Mouse (Mus musculus) embryonic fibroblast, embryonic 13.5 days (primary cell): ENCODE results near the gene Cd163.

Experiments used
- CTCF ChIP-seq: IDR thresholded peaks from 2 replicates; pipeline ENCODE4 v1.5.1; 2011; ENCODE audit warnings: mild to moderate bottlenecking, control low read depth, low read length, moderate library complexity, borderline replicate concordance; ENCODE audit not compliant: insufficient read depth
- POLR2A ChIP-seq: IDR thresholded peaks from 2 replicates; pipeline ENCODE4 v1.6.1; 2011; ENCODE audit warnings: low read depth, mild to moderate bottlenecking, control low read depth, low read length, moderate library complexity

DNA sequence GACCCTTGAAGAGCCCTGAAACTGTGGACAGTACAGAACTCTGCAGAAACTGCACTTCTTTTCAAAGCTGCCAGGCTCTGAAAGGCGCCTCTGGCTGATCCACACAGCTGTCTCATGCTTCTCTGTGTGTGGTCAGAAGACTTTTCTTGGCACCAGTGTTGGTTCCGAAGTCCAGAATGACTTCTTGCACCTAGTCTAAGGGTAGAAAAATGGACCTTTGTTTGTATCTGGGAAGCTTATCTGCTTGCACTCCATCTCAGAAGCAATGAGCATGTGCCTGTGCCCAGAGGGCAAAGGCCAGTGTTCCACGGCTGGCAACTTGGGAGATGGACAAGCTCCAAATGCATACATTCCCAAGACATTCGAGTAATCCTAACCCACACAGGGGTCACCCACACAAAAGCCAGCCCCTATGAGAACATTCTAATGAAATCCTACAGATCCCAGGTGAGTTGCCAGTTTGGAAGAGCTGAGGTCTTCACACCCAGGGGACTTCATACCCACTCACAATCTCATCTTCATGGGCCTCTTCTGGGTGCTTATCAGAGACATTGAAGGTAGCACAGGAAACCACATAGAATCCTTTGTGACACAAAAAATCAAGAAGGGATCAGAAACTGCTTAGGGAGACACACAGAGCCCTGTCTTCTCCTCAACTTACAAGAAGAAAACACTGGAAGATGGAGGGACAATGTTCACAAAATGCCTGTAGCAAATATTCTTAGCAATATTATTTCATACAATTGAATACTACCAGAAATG is 73.2 kb downstream of the Cd163 start:
- no peak for TF ChIP-seq POLR2A
- TF ChIP-seq CTCF, result no peak
